Mouse (Mus musculus) neutrophil, adult 65 days (primary cell): Measurements from ENCODE around the gene Zfp993. TPM values are rescaled to one million over a fixed set of nuclear protein-coding genes. Genes with fewer than 3 reads are reported as not detected.

Experiments
- total RNA-seq: library from RNA; stranded (reverse); gene quantifications from 2 replicates; pipeline ENCODE4 v1.2.4, GENCODE M21; 2023

Zfp993 gene
- 3.1 TPM in 1 of 2 replicates, not detected in the other for total RNA-seq

GRCm38 (mm10) chr4:146610774-146611400 lies at the start of gene Zfp993:
TSS of gene Zfp993 (plus strand) at chr4:146610961.

Other genes with a start within 250 kb of the Zfp993 start
- gene Zfp992, start 161.9 kb upstream of the Zfp993 start, total RNA-seq, result 2.3 and 2.7 TPM in 2 replicates
- gene Zfp981, start 108.9 kb upstream of the Zfp993 start, total RNA-seq, result 0.41 TPM in 1 of 2 replicates, not detected in the other